Mouse (Mus musculus) mature B cell (primary cell): ENCODE measurements around the gene Tmem182.

Experiments used
- in situ Hi-C: fragments of 300-500 bp; cut with MboI; formaldehyde crosslinking; loops from 2 replicates; pipeline ENCODE4 v1.14.3; 2019

Gene Tmem182

DNA sequence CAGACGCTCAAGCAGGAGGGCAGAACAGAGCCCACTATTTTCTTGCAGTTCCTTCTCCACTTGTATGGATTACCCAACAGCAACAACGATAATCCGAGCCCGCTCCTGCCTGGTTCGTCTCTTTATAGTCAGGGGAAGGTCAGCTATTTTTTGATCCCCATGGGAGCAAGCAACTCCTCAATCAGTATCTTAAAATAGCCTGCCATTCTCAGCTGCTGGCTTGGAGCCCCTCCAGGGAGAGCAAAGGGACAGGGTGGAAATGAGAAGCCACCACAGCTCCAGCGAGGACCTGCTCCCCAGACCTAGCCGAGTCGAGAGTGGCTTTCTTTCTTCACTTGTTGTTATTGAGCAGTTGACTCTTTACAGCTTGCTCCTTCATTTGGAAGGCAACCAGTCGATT lies at the start of gene Tmem182:
Tmem182 (plus strand) TSS at position 251 of the 400 bp plus-strand sequence.
- in situ Hi-C loops, result no loop called here

DNA sequence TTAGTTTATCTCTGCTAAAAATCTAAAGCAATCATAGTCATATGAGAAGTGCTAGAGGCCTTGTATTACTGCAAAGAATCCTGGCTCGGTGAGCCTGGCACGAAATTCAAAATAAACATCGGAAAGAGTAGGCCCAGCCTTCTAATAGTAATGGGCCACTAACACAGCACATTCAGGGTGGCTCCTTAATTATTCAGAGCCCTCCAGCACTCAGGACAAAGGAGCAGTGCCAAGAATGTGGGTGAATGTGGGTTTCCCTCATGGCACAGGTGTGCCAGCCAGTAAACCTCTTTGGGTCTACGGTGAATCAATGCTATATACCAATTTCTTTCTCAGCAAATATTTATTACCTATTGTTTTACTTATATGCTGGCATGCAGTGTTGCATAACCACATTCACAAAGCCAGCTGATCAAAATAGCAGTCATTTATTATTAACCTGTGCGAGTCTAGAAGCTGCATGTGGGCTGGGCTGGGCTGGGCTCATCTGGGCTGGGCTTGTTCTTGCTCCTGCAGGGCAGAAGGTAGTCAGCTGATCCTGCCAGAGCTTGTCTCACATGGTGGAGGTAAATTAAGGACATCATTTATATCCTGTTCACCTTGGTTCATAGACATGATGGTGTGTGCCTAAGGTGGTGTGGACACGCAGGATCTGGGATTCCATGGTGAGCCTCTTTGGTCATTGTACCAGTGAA lies 45.5 kb upstream of the Tmem182 start:
- in situ Hi-C loops, result no loop called here

DNA sequence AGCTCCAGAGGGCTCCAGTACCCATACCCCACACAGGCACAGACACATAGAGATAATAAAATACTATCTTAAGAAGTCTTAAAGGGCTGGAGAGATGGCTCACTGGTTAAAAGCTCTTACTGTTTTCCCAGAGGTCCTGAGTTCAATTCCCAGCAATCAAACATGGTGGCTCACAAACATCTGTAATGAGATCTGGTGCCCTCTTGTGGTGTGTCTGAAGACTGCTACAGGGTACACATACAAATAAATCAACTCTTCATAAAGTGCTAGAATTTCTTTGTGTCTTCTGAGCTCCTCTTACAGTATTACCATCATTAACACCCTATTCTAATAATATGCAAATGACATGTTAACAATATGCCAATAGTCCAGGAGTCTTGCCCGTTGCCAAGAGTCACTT lies 41.4 kb upstream of the Tmem182 start:
- in situ Hi-C loops, result no loop called here

DNA sequence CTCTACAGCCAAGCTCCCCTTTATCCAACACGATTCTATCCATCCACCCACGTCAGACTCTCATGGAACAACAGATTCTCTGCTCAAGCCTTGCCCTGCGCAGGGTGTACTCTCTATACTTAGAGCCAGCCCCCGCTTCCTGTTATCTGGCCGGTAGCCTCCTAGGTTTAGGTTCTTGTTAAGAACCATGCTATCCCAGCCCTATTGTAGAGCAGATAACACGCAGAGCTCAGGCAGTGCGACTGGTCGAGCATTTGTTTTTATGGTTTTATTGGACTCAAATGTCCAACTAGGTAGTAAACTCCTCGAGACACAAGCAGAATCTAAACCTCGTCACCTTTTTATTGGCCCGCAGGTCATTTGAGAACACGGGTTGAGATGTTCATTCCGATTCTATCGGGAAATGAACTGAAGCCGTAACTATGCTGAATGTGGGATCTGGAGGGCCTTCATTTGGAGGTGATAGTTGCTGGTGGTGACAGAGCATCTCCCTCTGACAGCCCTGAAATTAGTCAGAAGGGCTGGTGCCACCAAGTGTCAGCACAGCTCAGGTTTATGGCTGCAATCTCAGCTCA lies 40.6 kb upstream of the Tmem182 start:
- in situ Hi-C loops, result no loop called here

DNA sequence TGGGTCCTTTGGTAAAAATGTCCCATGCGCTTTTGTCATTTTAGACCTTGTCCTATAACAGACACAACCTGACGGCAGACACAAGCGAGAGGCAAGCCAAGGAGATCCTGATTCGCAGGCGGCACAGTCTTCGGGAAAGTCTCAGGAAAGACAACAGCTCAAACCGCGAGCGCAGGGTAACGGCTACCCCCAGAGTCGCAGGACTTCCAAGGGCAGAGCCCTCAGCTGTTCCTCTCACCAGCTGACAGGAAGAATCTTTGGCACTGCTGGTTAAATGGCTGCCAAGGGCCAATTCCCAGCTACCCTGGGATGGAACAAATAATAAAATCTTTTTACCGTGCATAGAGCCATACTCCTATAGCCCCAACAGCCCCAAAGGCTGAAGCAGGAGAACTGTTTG lies 39.9 kb upstream of the Tmem182 start:
- in situ Hi-C loops, result no loop called here

DNA sequence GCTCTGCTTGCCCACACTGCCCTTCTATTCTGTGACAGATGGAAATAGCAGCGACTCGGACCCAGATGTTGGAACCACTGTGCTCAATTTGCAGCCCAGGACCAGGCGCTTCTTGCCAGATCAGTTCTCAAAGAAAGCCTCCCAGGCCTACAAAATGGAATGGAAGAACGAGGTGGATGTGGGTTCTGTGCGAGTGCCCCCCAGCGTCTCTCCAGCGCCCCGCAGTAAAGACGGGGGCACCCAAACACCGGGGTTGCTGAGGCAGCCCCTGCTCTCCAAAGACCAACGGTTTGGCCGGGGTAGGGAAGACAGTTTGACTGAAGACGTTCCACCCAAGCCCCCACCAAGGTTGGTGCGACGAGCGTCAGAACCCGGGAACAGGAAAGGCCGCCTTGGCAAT lies 37.8 kb upstream of the Tmem182 start:
- in situ Hi-C loops, result no loop called here

DNA sequence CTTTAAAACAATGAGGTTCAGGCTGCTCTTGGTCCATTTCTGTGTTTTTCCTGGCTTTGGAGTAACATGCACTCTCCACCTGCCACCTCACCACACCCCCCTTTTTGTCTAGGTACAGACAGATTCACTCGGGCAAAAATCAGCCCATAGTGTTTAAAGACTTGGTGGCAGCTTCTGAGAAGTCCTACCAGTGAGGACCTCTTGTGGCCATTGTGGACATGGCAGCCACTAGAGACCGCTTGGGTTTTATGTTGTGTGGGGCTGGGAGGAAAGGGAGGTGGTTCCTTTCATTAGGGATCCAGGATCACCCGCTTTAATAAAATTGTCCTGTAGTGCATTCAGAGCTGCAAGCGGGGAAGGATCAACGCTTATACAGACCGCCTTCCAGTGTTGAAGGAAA lies 36.8 kb upstream of the Tmem182 start:
- in situ Hi-C loops, result no loop called here

DNA sequence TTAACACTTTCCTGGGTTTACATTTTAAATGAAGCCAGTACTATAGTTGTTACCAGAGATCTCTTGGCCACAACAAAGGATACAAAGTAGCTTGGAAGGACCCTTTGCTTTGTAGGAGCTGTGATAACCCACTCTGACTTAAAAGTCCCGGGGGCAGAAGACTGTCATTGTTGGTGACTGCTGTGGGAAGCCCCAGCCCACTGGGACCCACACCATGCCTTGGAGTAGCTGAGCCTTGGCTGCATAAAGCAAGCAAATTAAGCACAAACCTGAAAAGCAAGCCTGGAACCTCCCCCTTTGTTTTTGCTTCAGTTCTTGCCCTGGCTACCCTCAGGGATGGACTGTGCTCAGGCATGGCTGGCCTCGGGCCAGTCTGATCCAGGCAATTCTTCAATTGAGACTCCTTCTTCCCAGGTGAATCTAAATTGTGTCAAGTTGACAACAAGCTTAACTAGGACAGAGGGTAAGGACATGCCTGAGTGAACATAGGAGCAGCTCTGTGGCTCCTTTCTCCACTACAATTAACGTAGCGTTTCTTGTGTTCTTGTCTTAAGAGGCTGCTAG lies 36.0 kb upstream of the Tmem182 start:
- in situ Hi-C loops, result no loop called here

DNA sequence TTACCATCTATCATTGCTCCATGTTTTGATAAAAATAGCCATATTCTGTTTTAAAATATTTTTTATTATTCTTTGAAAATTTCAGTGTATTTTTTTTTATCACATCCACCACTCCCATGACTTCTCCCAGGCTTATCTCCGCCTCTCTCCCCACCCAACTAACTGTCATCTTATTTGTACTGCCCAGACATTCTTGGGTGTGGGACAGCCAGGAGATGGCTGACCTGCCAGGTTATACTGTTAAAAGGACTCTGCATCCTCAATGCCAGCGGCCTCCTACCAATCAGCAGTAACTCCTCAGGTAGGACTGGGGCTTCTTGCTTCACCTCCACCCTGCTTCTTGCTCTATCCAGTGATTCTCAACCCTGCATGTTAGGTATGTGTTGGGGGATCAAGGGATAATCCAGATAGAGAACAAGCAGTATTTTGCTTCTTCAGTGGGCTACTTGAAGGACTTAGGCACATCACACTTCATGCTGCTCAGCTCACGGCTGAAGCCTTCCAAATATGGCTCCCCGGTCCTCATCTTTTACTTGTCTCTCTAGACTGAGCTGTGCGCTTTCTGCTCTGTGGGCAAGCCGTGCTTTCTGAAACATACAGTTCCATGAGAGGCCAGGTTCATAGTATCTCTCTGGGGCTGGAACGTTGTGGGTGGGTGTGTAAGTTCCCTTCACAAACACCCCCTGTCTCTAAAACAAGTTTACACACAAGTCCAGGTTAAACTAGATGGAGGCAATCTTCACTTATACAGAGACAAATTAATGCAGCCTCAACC lies 34.0 kb upstream of the Tmem182 start:
- in situ Hi-C loops, result no loop called here

DNA sequence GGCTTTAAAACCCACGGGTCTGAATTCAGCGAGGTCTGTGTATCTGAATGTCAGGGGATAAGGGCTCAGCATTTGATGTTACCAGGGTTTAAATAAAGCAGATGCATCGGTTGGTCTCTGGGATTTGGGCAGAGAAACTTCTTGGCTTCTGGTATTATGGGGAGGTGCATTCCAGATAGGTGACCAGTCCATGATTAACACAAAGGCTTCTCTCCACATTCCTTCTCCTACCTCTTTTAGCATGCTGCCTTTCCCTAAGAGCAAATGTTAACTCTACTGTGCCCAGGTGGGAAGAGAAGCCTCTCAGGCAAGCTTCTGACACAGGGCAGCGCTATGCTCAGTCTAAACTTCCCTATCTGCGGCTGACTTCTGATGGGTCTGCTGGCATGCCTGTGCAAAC lies 32.2 kb upstream of the Tmem182 start:
- in situ Hi-C loops, result no loop called here

DNA sequence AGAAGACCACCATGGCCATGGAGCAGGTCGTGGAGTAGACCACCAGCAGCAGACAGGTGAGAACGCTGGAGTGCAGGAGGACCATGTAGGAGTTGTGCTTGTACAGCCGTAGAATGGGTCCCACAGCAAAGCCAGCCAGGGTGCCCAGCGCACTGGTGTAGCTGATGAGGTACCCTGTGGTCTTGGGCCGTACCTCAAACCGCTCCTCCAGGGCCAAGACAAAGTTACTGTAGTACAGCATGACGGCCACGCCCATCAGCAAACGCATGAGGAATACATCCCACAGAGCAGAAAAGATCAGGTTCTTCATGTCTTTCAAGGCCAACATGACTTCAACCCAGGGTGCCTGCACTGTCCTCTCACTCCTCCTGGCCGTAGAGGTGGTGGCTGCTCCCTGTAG lies 31.4 kb upstream of the Tmem182 start:
- in situ Hi-C loops, result no loop called here

DNA sequence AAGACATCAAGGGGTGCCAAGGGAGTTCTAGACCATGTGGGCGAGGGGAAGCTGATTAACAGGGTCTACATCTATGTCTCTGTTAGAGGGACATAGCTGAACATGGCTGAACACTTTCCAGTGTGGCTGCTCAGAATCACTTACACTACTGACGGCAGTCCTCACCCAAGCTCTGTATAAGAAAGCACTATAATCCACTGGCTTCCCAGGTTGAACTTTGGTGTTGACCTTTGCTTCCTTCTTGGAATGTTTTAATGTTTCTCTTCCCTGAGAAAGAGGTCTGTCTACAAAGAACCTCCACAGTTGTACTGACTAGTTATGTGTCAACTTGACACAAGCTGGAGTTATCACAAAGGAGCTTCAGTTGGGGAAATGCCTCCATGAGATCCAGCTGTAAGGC lies 29.3 kb upstream of the Tmem182 start:
- in situ Hi-C loops, result no loop called here

DNA sequence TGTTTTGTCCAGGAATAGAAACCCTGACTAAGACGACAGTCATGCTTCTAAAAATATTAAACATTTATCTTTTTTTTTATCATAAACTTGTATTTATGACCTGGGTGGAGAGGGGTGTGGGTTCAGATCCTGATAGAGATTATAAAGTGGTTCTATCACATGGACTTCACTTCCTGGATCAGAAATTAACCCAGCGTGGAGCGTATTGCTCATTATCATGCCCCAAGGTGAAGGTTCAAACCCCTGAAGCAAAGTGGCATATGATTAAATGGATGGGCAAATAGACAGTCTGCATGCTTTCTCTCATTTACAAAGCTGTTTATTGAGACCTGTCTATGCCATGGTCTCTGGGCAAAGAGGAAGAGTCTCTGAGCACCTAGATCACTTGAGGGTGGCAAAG lies 28.6 kb upstream of the Tmem182 start:
- in situ Hi-C loops, result no loop called here

DNA sequence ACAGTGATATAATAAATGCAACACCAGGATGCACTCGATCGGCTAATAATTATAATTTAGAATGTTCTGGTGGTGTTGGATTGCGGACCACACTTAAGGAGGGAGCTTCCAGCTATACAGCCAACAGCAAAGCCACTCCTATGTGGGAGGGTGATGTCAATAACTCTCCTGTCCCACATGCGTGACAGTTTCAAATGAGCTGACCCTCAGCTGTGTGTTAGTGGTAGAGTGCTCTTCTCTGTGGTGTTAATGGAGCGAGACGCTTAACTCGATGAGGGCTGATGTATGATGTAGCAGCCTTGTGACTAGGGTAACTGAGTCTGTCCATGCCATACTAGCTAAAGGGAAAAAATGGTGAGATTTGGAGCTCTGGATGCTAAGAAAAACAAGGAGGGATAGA lies 22.0 kb upstream of the Tmem182 start:
- in situ Hi-C loops, result no loop called here

DNA sequence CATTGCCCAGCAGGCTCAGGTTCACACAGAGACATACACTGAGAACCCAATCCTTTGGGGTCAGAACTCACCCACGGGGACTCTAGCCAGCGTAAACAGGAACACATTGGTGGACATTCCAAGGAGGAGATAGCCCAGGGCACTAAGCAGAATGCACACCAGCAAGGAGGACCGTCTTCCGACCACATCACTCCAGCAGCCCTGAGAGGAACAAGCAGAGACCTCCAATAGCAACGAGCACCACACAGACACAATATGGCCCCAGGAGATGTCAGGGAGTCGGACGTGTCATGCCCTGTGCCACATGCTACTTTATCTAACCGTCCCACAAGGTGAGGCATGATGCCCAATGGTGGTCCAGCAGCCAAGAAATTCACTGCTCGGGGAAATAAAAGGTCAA lies 21.1 kb upstream of the Tmem182 start:
- in situ Hi-C loops, result no loop called here

DNA sequence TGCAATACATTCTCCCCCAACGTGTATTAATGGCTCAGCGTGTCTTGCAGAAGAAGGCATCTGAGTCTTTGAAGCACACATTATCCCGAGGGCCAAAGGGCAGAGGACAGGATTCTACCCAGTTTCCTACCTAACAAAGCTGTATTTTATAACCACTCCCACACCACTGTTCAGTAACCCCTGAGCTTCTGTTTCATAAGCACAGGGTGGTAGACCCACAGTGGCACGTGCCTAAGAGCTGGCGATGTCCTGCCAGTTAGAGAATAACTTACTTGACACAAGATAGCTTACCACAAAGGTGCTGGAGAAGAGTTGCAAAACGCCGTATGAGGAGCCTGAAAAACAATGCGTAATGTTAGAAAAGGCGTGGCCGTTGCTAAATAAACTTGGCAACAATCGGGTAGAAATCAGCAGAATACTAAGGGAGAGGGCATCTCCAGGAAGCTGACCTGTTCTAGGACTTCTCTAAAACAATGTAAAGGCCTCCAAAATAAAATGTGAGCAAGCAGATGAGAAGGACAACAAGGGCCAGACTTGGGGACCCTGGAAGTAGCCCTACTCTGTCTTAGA lies 19.4 kb upstream of the Tmem182 start:
- in situ Hi-C loops, result no loop called here

DNA sequence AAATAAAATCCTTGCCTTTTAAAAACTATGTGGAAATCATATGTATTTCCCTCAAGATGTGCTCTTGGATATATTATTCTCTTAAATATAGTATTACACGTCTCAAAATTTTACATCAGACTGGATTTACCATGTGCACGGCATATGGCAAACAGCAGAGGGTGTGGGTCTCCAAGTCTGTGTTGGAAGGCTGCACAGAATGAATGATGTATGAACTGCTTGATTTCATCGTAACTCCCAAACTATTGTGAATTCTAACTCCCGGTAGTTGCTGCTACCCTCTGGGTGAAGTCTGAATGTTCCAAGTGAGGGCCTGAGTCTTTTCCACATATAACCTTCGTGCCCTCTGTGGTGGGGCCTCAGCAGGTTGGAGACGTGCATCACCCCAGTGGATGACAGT lies 16.4 kb upstream of the Tmem182 start:
- in situ Hi-C loops, result no loop called here

DNA sequence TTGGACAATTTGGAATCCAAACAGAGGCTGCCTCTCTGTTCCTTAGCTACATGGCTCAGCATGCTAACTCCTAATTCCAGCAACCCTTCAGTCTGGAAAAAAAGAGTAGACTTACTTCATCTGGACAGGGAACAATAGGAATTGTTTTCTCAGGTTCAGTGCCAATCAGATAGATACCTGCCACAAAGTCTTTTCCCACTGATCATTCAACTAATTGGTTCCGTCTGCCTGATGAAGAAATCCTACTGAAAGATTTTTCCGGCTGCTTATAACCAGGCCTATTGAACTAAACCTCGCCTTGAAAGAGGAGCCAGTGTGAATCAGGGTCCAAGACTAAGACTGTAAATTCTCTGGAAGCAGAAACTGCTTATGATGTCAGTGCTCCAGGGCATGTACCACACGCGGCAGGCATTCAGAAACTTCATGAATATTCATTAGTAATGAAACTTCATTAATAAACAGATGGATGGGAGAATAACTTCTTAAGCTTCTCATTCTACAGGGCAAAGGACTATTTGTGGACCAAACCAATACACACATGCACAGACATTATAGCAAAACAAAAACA lies 15.7 kb upstream of the Tmem182 start:
- in situ Hi-C loops, result no loop called here

DNA sequence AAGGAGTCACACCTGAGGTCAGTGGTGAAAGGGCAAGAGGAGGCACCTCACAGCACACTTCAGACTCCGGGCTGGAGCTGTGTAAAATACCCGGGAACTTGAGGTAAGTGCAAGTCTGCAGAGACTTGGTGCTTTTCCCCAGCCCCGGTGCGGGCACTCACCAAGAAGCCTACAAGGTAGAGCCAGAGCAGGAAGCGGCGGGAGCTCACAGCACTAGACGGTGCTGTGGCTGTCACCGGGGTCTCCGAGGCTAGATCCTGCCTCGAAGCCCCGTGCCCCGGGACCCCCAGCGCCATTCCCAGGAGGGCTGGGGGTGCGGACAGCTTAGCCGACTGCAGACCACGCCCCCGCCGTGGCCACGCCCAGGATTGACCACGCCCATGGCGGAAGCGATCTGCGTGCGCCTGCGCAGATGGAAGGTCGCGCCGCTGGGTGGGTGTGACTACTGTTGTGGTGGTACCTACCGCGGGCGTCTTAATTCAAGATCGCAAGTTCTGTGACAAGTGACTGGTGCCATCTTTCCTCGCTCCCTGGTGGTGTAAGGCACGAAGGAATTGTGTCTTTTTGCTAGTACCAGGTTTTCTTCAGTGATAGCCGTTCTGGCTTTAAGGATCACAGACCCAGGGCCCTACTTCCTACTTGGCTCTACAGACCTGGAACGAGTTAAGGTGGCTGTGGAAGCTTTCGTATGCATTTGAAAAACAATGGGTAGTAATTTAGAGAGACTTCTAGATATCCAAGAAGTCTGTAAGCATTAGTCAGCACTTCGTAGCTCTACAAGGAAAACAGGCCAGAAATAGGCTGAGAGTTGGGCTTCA lies 14.9 kb upstream of the Tmem182 start, which contains the start of gene Mfsd9:
Mfsd9 (minus strand) TSS at position 364 of the 818 bp plus-strand sequence.
- in situ Hi-C loops, result no loop called here

DNA sequence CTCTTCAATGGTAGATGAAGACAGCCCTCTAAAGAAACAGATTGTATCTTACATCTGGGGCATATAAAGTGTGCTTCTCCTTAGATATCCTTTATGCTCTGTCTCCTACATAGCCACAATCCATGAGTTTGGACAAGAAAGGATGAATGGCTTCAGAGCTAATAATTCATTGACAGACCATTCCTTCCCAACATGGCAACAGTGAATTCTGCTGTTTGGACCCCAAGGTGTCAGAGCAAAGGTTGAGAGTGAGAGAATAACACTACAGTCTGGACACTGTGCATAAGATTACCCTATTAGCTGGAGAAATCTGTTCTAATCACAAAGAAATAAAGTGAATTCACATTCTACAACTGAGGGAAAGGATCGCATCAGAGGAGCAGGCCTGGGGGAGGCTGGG lies 9.9 kb upstream of the Tmem182 start:
- in situ Hi-C loops, result no loop called here

DNA sequence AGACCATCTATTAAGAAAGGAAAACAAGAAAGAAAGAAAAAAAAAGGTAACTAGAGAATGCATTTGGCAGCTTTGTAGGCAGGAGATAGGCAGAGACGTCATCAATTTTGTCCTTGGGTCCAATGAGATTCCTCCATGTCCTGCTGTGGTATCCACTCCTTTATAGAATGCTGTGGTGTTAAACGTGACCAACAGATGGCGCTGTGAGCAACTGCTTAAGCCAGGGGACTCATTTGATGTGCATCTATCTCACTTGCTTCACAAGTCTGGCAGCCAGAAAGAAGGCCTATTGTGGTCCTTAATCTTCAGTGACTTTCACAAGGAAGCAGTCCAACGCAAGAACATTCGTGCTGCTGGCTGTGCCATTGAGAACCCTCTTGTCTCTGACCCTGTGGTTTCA lies 8.1 kb upstream of the Tmem182 start:
- in situ Hi-C loops, result no loop called here
